Mouse (Mus musculus) megakaryocyte, embryonic 14.5 days (primary cell): ENCODE measurements around the gene Sorcs2.

Experiments used
- FLI1 ChIP-seq: IDR thresholded peaks from 2 replicates; pipeline ENCODE4 v1.6.1; 2012; ENCODE audit warnings: low read length, inconsistent platforms, mixed read lengths
- GATA1 ChIP-seq: IDR thresholded peaks from 3 replicates; pipeline ENCODE4 v1.6.1; 2012; ENCODE audit warnings: mixed read lengths, low read length, inconsistent platforms, borderline replicate concordance

- TF ChIP-seq GATA1, result no peak
- no peak for TF ChIP-seq FLI1
These were observed 313.9 kb downstream of the Sorcs2 start for GRCm38 (mm10) chr5:36083869-36084565.
